In genomic region chr14:34362726-34363445, GRCm38 (mm10) we compare ENCODE assay signal across 8 mouse cellular contexts. TPM values are rescaled to one million over a fixed set of nuclear protein-coding genes. Genes with fewer than 3 reads are reported as not detected.
DNase-seq lines count a peak whose midpoint lies in the region; ATAC-seq and TF ChIP-seq lines count a peak whose summit lies in the region.

No protein-coding gene starts in this region.

- peak; percentile 51; the same call in 1 of the 2 replicates for ATAC-seq in forebrain, embryonic 11.5 days (replicated peaks; ENCODE audit: low FRiP score)
- 0 out of 2 replicates have a peak, but pooled peaks have one; percentile 63 for ATAC-seq in heart, embryonic 15.5 days (replicated peaks; ENCODE audit: insufficient number of reproducible peaks, insufficient read depth, low FRiP score, low read depth)
- ATAC-seq in liver, embryonic 12.5 days = peak; percentile 19; the same call in 1 of the 2 replicates

- peak; percentile 79 for TF ChIP-seq CTCF in brain, embryonic 14.5 days (IDR thresholded peaks at IDR 0.05; ENCODE audit: borderline replicate concordance, extremely low read depth, insufficient read depth, insufficient read length)
- TF ChIP-seq CTCF in testis, adult 2 months (IDR thresholded peaks at IDR 0.05; ENCODE audit: control insufficient read depth, insufficient read depth, insufficient replicate concordance, low read depth, low read length) = peak; percentile 53; the same call in 1 of the 2 replicates

- peak overlapping the region; percentile 38 for H3K4me3 ChIP-seq in forebrain, embryonic 11.5 days (ENCODE audit: low read depth, low read length)
- peak overlapping the region; percentile 51 for H3K4me3 ChIP-seq in heart, embryonic 15.5 days
- H3K4me3 ChIP-seq in liver, embryonic 12.5 days = 0 out of 2 replicates have a peak overlapping the region, but pooled peaks have one; percentile 41
- H3K4me3 ChIP-seq in myocyte = peak overlapping the region; percentile 22
- H3K4me3 ChIP-seq in testis, adult 2 months (ENCODE audit: control insufficient read depth, low read depth, low read length) = no peak overlapping the region; the same call in none of the 2 replicates

- H3K79me2 ChIP-seq in myocyte (ENCODE audit: control insufficient read depth, insufficient read depth) = no peaks in the 10 kb centered on the region

- H3K4me2 ChIP-seq in forebrain, embryonic 11.5 days (ENCODE audit: low read depth, low read length, severe bottlenecking) = peak overlapping the region; percentile 79
- H3K4me2 ChIP-seq in heart, embryonic 15.5 days = peak overlapping the region; percentile 90
- H3K4me2 ChIP-seq in liver, embryonic 12.5 days = peak overlapping the region; percentile 70
- peak overlapping the region; percentile 90 for H3K4me2 ChIP-seq in myocyte (ENCODE audit: low read depth)

- no peaks in the 10 kb centered on the region for H3K9me3 ChIP-seq in forebrain, embryonic 11.5 days (ENCODE audit: control insufficient read depth, low read length)
- no peaks in the 10 kb centered on the region for H3K9me3 ChIP-seq in heart, embryonic 15.5 days (replicated peaks)
- H3K9me3 ChIP-seq in liver, embryonic 12.5 days (replicated peaks) = 0 out of 2 replicates have a peak, but pooled peaks cover 5% of the 10 kb centered on the region

- H3ac ChIP-seq in myocyte (ENCODE audit: control insufficient read depth, insufficient read length) = peak overlapping the region; percentile 11

- peak; percentile 21 to 45 for DNase-seq in CD8-positive naive resting alpha-beta T cell, adult 2 months (ENCODE audit: low read depth in 2 of 2, low spot score in 2 of 2)
- DNase-seq in brain, embryonic 14.5 days (ENCODE audit: low read depth) = peak; percentile 81
- peak; percentile 70 for DNase-seq in forebrain, embryonic 11.5 days (ENCODE audit: low spot score)
- DNase-seq in kidney, postnatal 10 days = peak; percentile 80

- 27% methylated on average over 18 of the region's 18 CpGs for WGBS in forebrain, embryonic 11.5 days
- 30% methylated on average over 18 of the region's 18 CpGs for WGBS in heart, embryonic 15.5 days
- WGBS in liver, embryonic 12.5 days (ENCODE audit: insufficient replicate concordance) = 29% methylated on average over 18 of the region's 18 CpGs

- H3K9ac ChIP-seq in forebrain, embryonic 11.5 days (ENCODE audit: low read length) = peak overlapping the region; percentile 59; the same call in 1 of the 2 replicates
- H3K9ac ChIP-seq in heart, embryonic 15.5 days = peak overlapping the region; percentile 51
- H3K9ac ChIP-seq in liver, embryonic 12.5 days = peak overlapping the region; percentile 4; the same call in 1 of the 2 replicates

- H3K27me3 ChIP-seq in forebrain, embryonic 11.5 days (ENCODE audit: control insufficient read depth, insufficient read depth, low read length) = peaks cover 2% of the 10 kb centered on the region; the same call in 1 of the 2 replicates
- H3K27me3 ChIP-seq in heart, embryonic 15.5 days = 0 out of 2 replicates have a peak, but pooled peaks cover 6% of the 10 kb centered on the region
- peaks cover 10% of the 10 kb centered on the region; the same call in 1 of the 2 replicates for H3K27me3 ChIP-seq in liver, embryonic 12.5 days (replicated peaks)
- no peaks in the 10 kb centered on the region for H3K27me3 ChIP-seq in myocyte (ENCODE audit: control insufficient read depth, insufficient read depth, insufficient read length)
- H3K27me3 ChIP-seq in testis, adult 2 months (ENCODE audit: control insufficient read depth, insufficient read depth, low read length) = no peaks in the 10 kb centered on the region

- no peak overlapping the region for H3K27ac ChIP-seq in forebrain, embryonic 11.5 days (ENCODE audit: low read depth, low read length)
- H3K27ac ChIP-seq in heart, embryonic 15.5 days = no peak overlapping the region
- H3K27ac ChIP-seq in liver, embryonic 12.5 days = no peak overlapping the region
- H3K27ac ChIP-seq in testis, adult 2 months (ENCODE audit: control insufficient read depth, insufficient read depth, low read depth, low read length) = no peak overlapping the region

- H3K4me1 ChIP-seq in forebrain, embryonic 11.5 days (replicated peaks; ENCODE audit: control insufficient read depth, insufficient read depth, low read length) = peaks cover 5% of the 10 kb centered on the region; the same call in 1 of the 2 replicates
- H3K4me1 ChIP-seq in heart, embryonic 15.5 days (replicated peaks) = peaks cover 7% of the 10 kb centered on the region
- peaks cover 18% of the 10 kb centered on the region for H3K4me1 ChIP-seq in liver, embryonic 12.5 days
- H3K4me1 ChIP-seq in testis, adult 2 months (ENCODE audit: control insufficient read depth, insufficient read depth, low read length) = peaks cover 2% of the 10 kb centered on the region; the same call in 1 of the 2 replicates

- H3K36me3 ChIP-seq in forebrain, embryonic 11.5 days (ENCODE audit: control insufficient read depth, insufficient read depth, low read length) = no peaks in the 10 kb centered on the region
- H3K36me3 ChIP-seq in heart, embryonic 15.5 days = no peaks in the 10 kb centered on the region
- no peaks in the 10 kb centered on the region for H3K36me3 ChIP-seq in liver, embryonic 12.5 days
- H3K36me3 ChIP-seq in myocyte (ENCODE audit: control insufficient read depth, insufficient read depth) = no peaks in the 10 kb centered on the region
- H3K36me3 ChIP-seq in testis, adult 2 months (ENCODE audit: control insufficient read depth, insufficient read depth, low read length) = no peaks in the 10 kb centered on the region

- TF ChIP-seq POLR2A in brain, embryonic 14.5 days (IDR thresholded peaks at IDR 0.05; ENCODE audit: borderline replicate concordance, extremely low read depth, insufficient read depth, insufficient read length, poor library complexity, severe bottlenecking) = no peak
- TF ChIP-seq POLR2A in myocyte (IDR thresholded peaks at IDR 0.05; ENCODE audit: insufficient read length, low read depth) = no peak
- TF ChIP-seq POLR2A in testis, adult 2 months (IDR thresholded peaks at IDR 0.05; ENCODE audit: control insufficient read depth, low read depth, low read length) = no peak

TF ChIP-seq in myocyte, 11 proteins besides CTCF, POLR2A, EP300 and RAD21:
- TF ChIP-seq MYOD1 (IDR thresholded peaks at IDR 0.05; ENCODE audit: control insufficient read depth in 1 of 3, insufficient read length in 2 of 3, low read depth in 2 of 3) (no peak), E2F4 (IDR thresholded peaks at IDR 0.05; ENCODE audit: insufficient read depth) (no peak), SRF (IDR thresholded peaks at IDR 0.05; ENCODE audit: control insufficient read depth, insufficient read length, low read depth) (no peak), TCF3 (IDR thresholded peaks at IDR 0.05; ENCODE audit: insufficient read length, low read depth) (no peak), TCF12 (IDR thresholded peaks at IDR 0.05; ENCODE audit: insufficient read depth, poor library complexity, severe bottlenecking) (no peak), POLR2AphosphoS2 (IDR thresholded peaks at IDR 0.05; ENCODE audit: insufficient read length, low read depth) (no peak), MYOG (IDR thresholded peaks at IDR 0.05; ENCODE audit: control insufficient read depth in 1 of 3, insufficient read depth in 1 of 3, insufficient read length in 2 of 3, low read depth in 2 of 3) (no peak), USF1 (IDR thresholded peaks at IDR 0.05; ENCODE audit: low read depth) (no peak), CEBPB (IDR thresholded peaks at IDR 0.05; ENCODE audit: insufficient read depth, poor library complexity, severe bottlenecking) (no peak), MAX (IDR thresholded peaks at IDR 0.05; ENCODE audit: low read depth) (no peak), REST (IDR thresholded peaks at IDR 0.05; ENCODE audit: insufficient read depth, insufficient read length) (no peak)

RNA-seq across cellular contexts. Expression of gene Fam25c, which starts 7.7 kb away (rescaled TPM):
- polyA plus RNA-seq in brain, embryonic 14.5 days (2012; rRNA removed) = 0.85 TPM in 1 of 2 replicates, not detected in the other
- not detected in 2 replicates for polyA plus RNA-seq in forebrain, embryonic 11.5 days (2014; fragmentation: Nextera tagmentation; extraction: Ambion mirVana)
- not detected in 2 replicates for polyA plus RNA-seq in heart, embryonic 15.5 days (2015; fragmentation: Nextera tagmentation; extraction: Ambion mirVana)
- polyA plus RNA-seq in liver, embryonic 12.5 days (2016; fragmentation: Nextera tagmentation; extraction: Ambion mirVana) = not detected in 2 replicates
- not detected for polyA plus RNA-seq in myocyte (2012; fragmentation: generic; extraction: Trizol)
- not detected in 2 replicates for polyA plus RNA-seq in testis, adult 2 months (2012; rRNA removed)

RNA-seq across cellular contexts. Expression of gene Sncg, which starts 11.7 kb away (rescaled TPM):
- 36.7 and 103 TPM in 2 replicates for polyA plus RNA-seq in brain, embryonic 14.5 days (2012; rRNA removed)
- 3.7 and 5.4 TPM in 2 replicates for polyA plus RNA-seq in forebrain, embryonic 11.5 days (2014; fragmentation: Nextera tagmentation; extraction: Ambion mirVana)
- 1.7 and 9.5 TPM in 2 replicates for polyA plus RNA-seq in heart, embryonic 15.5 days (2015; fragmentation: Nextera tagmentation; extraction: Ambion mirVana)
- 0.49 and 0.57 TPM in 2 replicates for polyA plus RNA-seq in liver, embryonic 12.5 days (2016; fragmentation: Nextera tagmentation; extraction: Ambion mirVana)
- polyA plus RNA-seq in myocyte (2012; fragmentation: generic; extraction: Trizol) = 1.3 TPM
- 1.1 and 2.0 TPM in 2 replicates for polyA plus RNA-seq in testis, adult 2 months (2012; rRNA removed)

RNA-seq across cellular contexts. Expression of gene Mmrn2, which starts 12.4 kb away (rescaled TPM):
- 2.5 and 4.5 TPM in 2 replicates for polyA plus RNA-seq in brain, embryonic 14.5 days (2012; rRNA removed)
- 7.2 and 7.6 TPM in 2 replicates for polyA plus RNA-seq in forebrain, embryonic 11.5 days (2014; fragmentation: Nextera tagmentation; extraction: Ambion mirVana)
- polyA plus RNA-seq in heart, embryonic 15.5 days (2015; fragmentation: Nextera tagmentation; extraction: Ambion mirVana) = 26.0 and 29.7 TPM in 2 replicates
- 3.5 and 3.7 TPM in 2 replicates for polyA plus RNA-seq in liver, embryonic 12.5 days (2016; fragmentation: Nextera tagmentation; extraction: Ambion mirVana)
- 0.02 TPM for polyA plus RNA-seq in myocyte (2012; fragmentation: generic; extraction: Trizol)
- polyA plus RNA-seq in testis, adult 2 months (2012; rRNA removed) = 0.51 and 0.82 TPM in 2 replicates

RNA-seq across cellular contexts. Expression of gene Glud1, which starts 52.4 kb away (rescaled TPM):
- polyA plus RNA-seq in brain, embryonic 14.5 days (2012; rRNA removed) = 78.7 and 99.3 TPM in 2 replicates
- 89.4 TPM in 2 replicates for polyA plus RNA-seq in forebrain, embryonic 11.5 days (2014; fragmentation: Nextera tagmentation; extraction: Ambion mirVana)
- 55.9 and 60.3 TPM in 2 replicates for polyA plus RNA-seq in heart, embryonic 15.5 days (2015; fragmentation: Nextera tagmentation; extraction: Ambion mirVana)
- polyA plus RNA-seq in liver, embryonic 12.5 days (2016; fragmentation: Nextera tagmentation; extraction: Ambion mirVana) = 137 and 145 TPM in 2 replicates
- polyA plus RNA-seq in myocyte (2012; fragmentation: generic; extraction: Trizol) = 95.8 TPM
- 7.1 TPM in 2 replicates for polyA plus RNA-seq in testis, adult 2 months (2012; rRNA removed)

RNA-seq across cellular contexts. Expression of gene Shld2, which starts 52.6 kb away (rescaled TPM):
- polyA plus RNA-seq in brain, embryonic 14.5 days (2012; rRNA removed) = 4.0 and 4.2 TPM in 2 replicates
- polyA plus RNA-seq in forebrain, embryonic 11.5 days (2014; fragmentation: Nextera tagmentation; extraction: Ambion mirVana) = 9.0 and 10.3 TPM in 2 replicates
- 8.0 and 8.6 TPM in 2 replicates for polyA plus RNA-seq in heart, embryonic 15.5 days (2015; fragmentation: Nextera tagmentation; extraction: Ambion mirVana)
- 8.2 and 9.7 TPM in 2 replicates for polyA plus RNA-seq in liver, embryonic 12.5 days (2016; fragmentation: Nextera tagmentation; extraction: Ambion mirVana)
- 2.6 TPM for polyA plus RNA-seq in myocyte (2012; fragmentation: generic; extraction: Trizol)
- polyA plus RNA-seq in testis, adult 2 months (2012; rRNA removed) = 1.3 and 1.5 TPM in 2 replicates

Comparison
In these comparisons a context has a peak if more than half of its experiments do, and no peak if none do; other contexts are left out.
1. H3K9ac ChIP-seq: peak in every context shown above with its lines; median percentile 59 in forebrain, embryonic 11.5 days; 51 in heart, embryonic 15.5 days; 4 in liver, embryonic 12.5 days.